In the genomic region with DNA sequence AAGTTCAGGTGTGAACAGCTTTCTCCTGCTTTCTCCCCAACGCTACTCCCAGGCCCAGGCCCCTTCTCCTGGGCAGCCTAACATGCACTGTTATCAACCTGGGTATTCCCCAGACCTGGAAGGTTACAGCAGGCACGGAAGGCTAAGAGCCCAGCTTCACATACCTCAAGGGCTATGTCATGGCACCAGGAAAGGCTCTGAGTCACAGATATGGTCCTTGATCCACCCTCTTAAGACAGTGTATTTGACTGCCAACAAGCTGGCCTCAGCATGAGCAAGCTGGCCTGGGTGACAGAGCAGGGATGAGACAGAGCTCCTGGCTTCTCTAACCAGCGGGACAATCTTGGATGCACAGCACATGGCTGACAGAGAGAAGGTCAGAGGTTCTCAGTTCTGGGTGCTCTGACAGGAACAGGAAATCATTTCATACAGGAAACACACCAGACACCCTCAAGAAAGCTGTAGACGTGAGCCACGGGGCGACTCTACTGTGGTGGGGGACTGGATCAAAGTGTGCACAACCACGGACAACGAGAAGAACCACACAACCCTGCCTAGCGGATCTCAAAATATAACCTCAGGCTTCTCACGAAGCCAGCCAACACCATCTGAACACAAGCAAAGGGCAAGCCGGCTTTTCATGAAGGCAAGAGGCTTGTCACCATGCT, we compare ENCODE assay signal across 8 mouse cellular contexts.
A peak's percentile ranks its signal among the peaks of the same experiment; 100 is the strongest.
DNase-seq lines count a peak whose midpoint lies in the region.
"Had no signal": no experiment of that assay in that cellular context is flagged by ENCODE, and none has a peak within 500 bp of the region (broad histone marks: within the 10 kb centered on the region; RNA-seq: fewer than 3 reads in every experiment).

No protein-coding gene starts in this region.

- DNase-seq in CD8-positive naive resting alpha-beta T cell, adult 2 months (ENCODE audit: low read depth in 2 of 2, low spot score in 2 of 2), result peak; percentile 67 to 76
- peak; percentile 41 for DNase-seq in adrenal gland, postnatal 10 days
- peak; percentile 77 to 84 for DNase-seq in heart, postnatal 10 days
- DNase-seq in naive thymus-derived CD4-positive, alpha-beta T cell, adult 2 months (ENCODE audit: low read depth), result peak; percentile 78
- no peak for DNase-seq in frontal cortex, postnatal 36 days (ENCODE audit: low spot score in 2 of 2)
- no peak for DNase-seq in kidney, postnatal 10 days
- no peak for DNase-seq in cerebellum, adult 11-12 months
- DNase-seq: spleen, adult 18-20 months had no signal

- intact Hi-C loops in heart, postnatal 10 days (cut with DNase I), result loop anchor here (5.0 kb wide), 1 partner anchor 41 kb away; no protein-coding TSS in a partner anchor

Comparison
In these comparisons a context has a peak if more than half of its experiments do, and no peak if none do; other contexts are left out.
1. DNase-seq: peak in CD8-positive naive resting alpha-beta T cell, adult 2 months (2 of 2), adrenal gland, postnatal 10 days (single experiment), heart, postnatal 10 days (2 of 2) and naive thymus-derived CD4-positive, alpha-beta T cell, adult 2 months (single experiment); none in frontal cortex, postnatal 36 days (0 of 2), kidney, postnatal 10 days (single experiment) and cerebellum, adult 11-12 months (single experiment).